ENCODE assay signal across 17 mouse cellular contexts in the genomic region with DNA sequence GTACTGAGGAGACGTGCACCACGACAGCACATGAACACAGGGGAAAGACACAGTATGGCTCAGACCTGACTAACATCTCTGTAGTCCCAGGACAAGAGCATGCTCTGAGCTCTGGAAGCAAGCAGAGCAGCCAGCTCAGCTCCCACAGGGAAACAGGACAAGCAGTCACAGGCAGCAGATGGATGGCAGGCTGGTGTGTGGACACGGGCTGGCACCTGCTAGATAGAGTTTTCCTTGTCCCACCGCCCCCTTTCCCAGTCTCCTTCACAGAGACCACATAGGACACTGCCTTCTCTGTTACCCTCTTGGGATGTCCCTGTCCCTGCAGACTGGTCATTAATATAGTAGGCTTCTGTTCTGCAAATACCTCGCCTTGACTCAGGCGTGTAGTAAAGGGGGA.
DNase-seq lines count a peak whose midpoint lies in the region; ATAC-seq and TF ChIP-seq lines count a peak whose summit lies in the region.
"Had no signal": no experiment of that assay in that cellular context is flagged by ENCODE, and none has a peak within 500 bp of the region (broad histone marks: within the 10 kb centered on the region; RNA-seq: fewer than 3 reads in every experiment).

No protein-coding gene starts in this region.

- ATAC-seq in forebrain, embryonic 15.5 days (replicated peaks), result peak; percentile 36; the same call in 1 of the 2 replicates
- no peak for ATAC-seq in forebrain, embryonic 11.5 days (replicated peaks; ENCODE audit: low FRiP score)
- ATAC-seq in hindbrain, embryonic 11.5 days (ENCODE audit: low FRiP score), result 0 out of 2 replicates have a peak, but pooled peaks have one; percentile 23
- ATAC-seq: CD4-positive, CD25-positive, alpha-beta regulatory T cell, adult 4 months; Patski had no signal

- intact Hi-C loops in left cerebral cortex, adult 2 months (cut with DNase I), result no loop called here

- H3K27me3 ChIP-seq in forebrain, embryonic 15.5 days, result no peaks in the 10 kb centered on the region
- H3K27me3 ChIP-seq in forebrain, embryonic 11.5 days (ENCODE audit: control insufficient read depth, insufficient read depth, low read length), result no peaks in the 10 kb centered on the region
- H3K27me3 ChIP-seq in ES-Bruce4 (ENCODE audit: control insufficient read depth, insufficient read depth, low read length, poor library complexity, severe bottlenecking), result no peaks in the 10 kb centered on the region
- H3K27me3 ChIP-seq in hindbrain, embryonic 11.5 days (ENCODE audit: control insufficient read depth, insufficient read depth, low read length), result no peaks in the 10 kb centered on the region
- H3K27me3 ChIP-seq: limb, embryonic 12.5 days; Patski had no signal

- H3K36me3 ChIP-seq in forebrain, embryonic 15.5 days, result no peaks in the 10 kb centered on the region
- no peaks in the 10 kb centered on the region for H3K36me3 ChIP-seq in forebrain, embryonic 11.5 days (ENCODE audit: control insufficient read depth, insufficient read depth, low read length)
- no peaks in the 10 kb centered on the region for H3K36me3 ChIP-seq in ES-Bruce4 (ENCODE audit: control insufficient read depth, insufficient read depth, low read length, poor library complexity, severe bottlenecking)
- no peaks in the 10 kb centered on the region for H3K36me3 ChIP-seq in hindbrain, embryonic 11.5 days (ENCODE audit: control insufficient read depth, insufficient read depth, low read length)

- no peak for TF ChIP-seq EP300 in ES-Bruce4 (IDR thresholded peaks at IDR 0.05; ENCODE audit: insufficient read depth, low read depth, low read length)

- 70% methylated on average over 6 of the region's 6 CpGs for WGBS in forebrain, embryonic 15.5 days
- WGBS in forebrain, embryonic 11.5 days, result 87% methylated on average over 6 of the region's 6 CpGs
- 86% methylated on average over 6 of the region's 6 CpGs for WGBS in hindbrain, embryonic 11.5 days

- H3K4me1 ChIP-seq in forebrain, embryonic 15.5 days, result peaks cover 44% of the 10 kb centered on the region
- H3K4me1 ChIP-seq in forebrain, embryonic 11.5 days (replicated peaks; ENCODE audit: control insufficient read depth, insufficient read depth, low read length), result peaks cover 9% of the 10 kb centered on the region; the same call in 1 of the 2 replicates
- H3K4me1 ChIP-seq in ES-Bruce4 (ENCODE audit: control insufficient read depth, insufficient read depth, low read length), result peaks cover 9% of the 10 kb centered on the region
- no peaks in the 10 kb centered on the region for H3K4me1 ChIP-seq in hindbrain, embryonic 11.5 days (replicated peaks; ENCODE audit: control insufficient read depth, insufficient read depth, low read length)

- no peak overlapping the region for H3K27ac ChIP-seq in forebrain, embryonic 15.5 days (replicated peaks)
- H3K27ac ChIP-seq in forebrain, embryonic 11.5 days (ENCODE audit: low read depth, low read length), result no peak overlapping the region
- H3K27ac ChIP-seq in left cerebral cortex, adult 2 months, result peak overlapping the region; percentile 65
- H3K27ac ChIP-seq in ES-Bruce4 (ENCODE audit: insufficient read depth, low read length), result no peak overlapping the region
- no peak overlapping the region for H3K27ac ChIP-seq in hindbrain, embryonic 11.5 days (ENCODE audit: low read depth, low read length)

- no peak for TF ChIP-seq CTCF in left cerebral cortex, adult 2 months (IDR thresholded peaks at IDR 0.05)
- no peak for TF ChIP-seq CTCF in ES-Bruce4 (IDR thresholded peaks at IDR 0.05; ENCODE audit: low read depth, low read length)

- DNase-seq in forebrain, embryonic 11.5 days (ENCODE audit: low spot score), result no peak
- no peak for DNase-seq in left cerebral cortex, adult 2 months (ENCODE audit: extremely low spot score in 1 of 2, low spot score in 2 of 2)
- DNase-seq in left cerebral cortex, adult 9 months (ENCODE audit: low spot score in 2 of 2), result no peak
- no peak for DNase-seq in hindbrain, embryonic 11.5 days (ENCODE audit: low spot score)
- no peak for DNase-seq in ovary, postnatal 14 days (ENCODE audit: low spot score)
- no peak for DNase-seq in adipocyte (ENCODE audit: low spot score)
- DNase-seq: adrenal gland, adult 2 months; gastrocnemius, postnatal 14 days; kidney, postnatal 25 days; lung, adult 18-20 months had no signal

- H3K9me3 ChIP-seq in forebrain, embryonic 15.5 days, result no peaks in the 10 kb centered on the region
- no peaks in the 10 kb centered on the region for H3K9me3 ChIP-seq in forebrain, embryonic 11.5 days (ENCODE audit: control insufficient read depth, low read length)
- H3K9me3 ChIP-seq in ES-Bruce4 (replicated peaks; ENCODE audit: control insufficient read depth, insufficient read depth, low read length, poor library complexity, severe bottlenecking), result no peaks in the 10 kb centered on the region
- H3K9me3 ChIP-seq in hindbrain, embryonic 11.5 days (ENCODE audit: control insufficient read depth, low read length), result no peaks in the 10 kb centered on the region
- H3K9me3 ChIP-seq: embryonic facial prominence, embryonic 10.5 days had no signal

- TF ChIP-seq POLR2A in ES-Bruce4 (IDR thresholded peaks at IDR 0.05; ENCODE audit: insufficient read depth, low read length), result no peak

- H3K9ac ChIP-seq in forebrain, embryonic 15.5 days (replicated peaks), result no peak overlapping the region
- H3K9ac ChIP-seq in forebrain, embryonic 11.5 days (ENCODE audit: low read length), result no peak overlapping the region
- no peak overlapping the region for H3K9ac ChIP-seq in ES-Bruce4 (ENCODE audit: low read depth, poor library complexity, severe bottlenecking)
- H3K9ac ChIP-seq in hindbrain, embryonic 11.5 days (ENCODE audit: low read depth, low read length), result no peak overlapping the region
- H3K9ac ChIP-seq: limb, embryonic 12.5 days had no signal

- no peak overlapping the region for H3K4me2 ChIP-seq in forebrain, embryonic 15.5 days (replicated peaks)
- no peak overlapping the region for H3K4me2 ChIP-seq in forebrain, embryonic 11.5 days (ENCODE audit: low read depth, low read length, severe bottlenecking)
- H3K4me2 ChIP-seq in hindbrain, embryonic 11.5 days (replicated peaks; ENCODE audit: low read depth, low read length), result no peak overlapping the region
- H3K4me2 ChIP-seq: limb, embryonic 12.5 days had no signal

- H3K4me3 ChIP-seq in forebrain, embryonic 15.5 days, result no peak overlapping the region
- H3K4me3 ChIP-seq in forebrain, embryonic 11.5 days (ENCODE audit: low read depth, low read length), result no peak overlapping the region
- no peak overlapping the region for H3K4me3 ChIP-seq in left cerebral cortex, adult 2 months
- H3K4me3 ChIP-seq in ES-Bruce4 (ENCODE audit: low read depth, low read length), result peak overlapping the region; percentile 8; the same call in 1 of the 2 replicates
- no peak overlapping the region for H3K4me3 ChIP-seq in hindbrain, embryonic 11.5 days (ENCODE audit: low read depth, low read length)
- H3K4me3 ChIP-seq: embryonic facial prominence, embryonic 10.5 days; limb, embryonic 12.5 days; myocyte had no signal
